Mouse (Mus musculus): ENCODE results near the gene Trit1. TPM values are rescaled to one million over a fixed set of nuclear protein-coding genes. Genes with fewer than 3 reads are reported as not detected.

The Trit1 gene
- polyA plus RNA-seq, 1 experiment: 6.3 TPM

- H3ac ChIP-seq (ENCODE audit: control insufficient read depth, insufficient read length, low read depth): no peak overlapping the region
- no peaks in the 10 kb centered on the region for H3K36me3 ChIP-seq (ENCODE audit: control insufficient read depth, insufficient read depth)
- no peaks in the 10 kb centered on the region for H3K27me3 ChIP-seq (ENCODE audit: control insufficient read depth, insufficient read depth, insufficient read length)
- H3K79me2 ChIP-seq (ENCODE audit: control insufficient read depth, insufficient read depth): no peaks in the 10 kb centered on the region
- no peak for TF ChIP-seq CEBPB (IDR thresholded peaks at IDR 0.05; ENCODE audit: low read depth)
- TF ChIP-seq MAX (IDR thresholded peaks at IDR 0.05): no peak
- no peak for TF ChIP-seq FOSL1 (IDR thresholded peaks at IDR 0.05; ENCODE audit: insufficient read depth, low read length, poor library complexity, severe bottlenecking)
- no peak for TF ChIP-seq MYOG (IDR thresholded peaks at IDR 0.05; ENCODE audit: control insufficient read depth, extremely low read depth, insufficient read length)
- TF ChIP-seq USF1 (IDR thresholded peaks at IDR 0.05; ENCODE audit: low read depth): no peak
- no peak for TF ChIP-seq CTCF (IDR thresholded peaks at IDR 0.05; ENCODE audit: control insufficient read depth, insufficient read depth, insufficient read length)
- TF ChIP-seq MYOD1 (IDR thresholded peaks at IDR 0.05; ENCODE audit: control insufficient read depth, insufficient read length, low read depth): no peak
- no peaks in the 10 kb centered on the region for H3K79me3 ChIP-seq (ENCODE audit: low read depth)
- H3K4me3 ChIP-seq (ENCODE audit: insufficient read depth, poor library complexity, severe bottlenecking): no peak overlapping the region
Observed at GRCm38 (mm10) chr4:123093869-123094268, 77.5 kb downstream of the Trit1 start.

Other genes with a start within 250 kb of the Trit1 start
- 40.0 TPM for gene Ppt1, start 180.4 kb upstream of the Trit1 start, polyA plus RNA-seq (2012; fragmentation: generic; extraction: Trizol)
- gene Cap1, start 130.5 kb upstream of the Trit1 start, polyA plus RNA-seq (2012; fragmentation: generic; extraction: Trizol): 384 TPM
- 8.9 TPM for gene Mfsd2a, start 55.4 kb upstream of the Trit1 start, polyA plus RNA-seq (2012; fragmentation: generic; extraction: Trizol)
- gene Mycl, start 20.9 kb upstream of the Trit1 start, polyA plus RNA-seq (2012; fragmentation: generic; extraction: Trizol): 11.5 TPM
- gene Bmp8b, start 88.6 kb downstream of the Trit1 start, polyA plus RNA-seq (2012; fragmentation: generic; extraction: Trizol): not detected
- not detected for gene Oxct2b, start 99.7 kb downstream of the Trit1 start, polyA plus RNA-seq (2012; fragmentation: generic; extraction: Trizol)
- 86.2 TPM for gene Ppie, start 123.4 kb downstream of the Trit1 start, polyA plus RNA-seq (2012; fragmentation: generic; extraction: Trizol)
- gene Hpcal4, start 166.6 kb downstream of the Trit1 start, polyA plus RNA-seq (2012; fragmentation: generic; extraction: Trizol): not detected
- not detected for gene Nt5c1a, start 184.9 kb downstream of the Trit1 start, polyA plus RNA-seq (2012; fragmentation: generic; extraction: Trizol)
- gene Heyl, start 217.0 kb downstream of the Trit1 start, polyA plus RNA-seq (2012; fragmentation: generic; extraction: Trizol): 0.61 TPM
- gene Pabpc4, start 245.8 kb downstream of the Trit1 start, polyA plus RNA-seq (2012; fragmentation: generic; extraction: Trizol): 175 TPM

Data from C2C12 (cell line).